Mouse (Mus musculus) kidney, adult 8-10 months (tissue): Measurements from ENCODE around the gene Krtap4-1.
"Not testable (repeated sequence)": the region's sequence is repeated elsewhere in the genome, so short reads cannot be mapped to it uniquely, and the experiment has no call there.

Experiments used
- DNase-seq, 2 experiments: peaks; one replicate each; pipeline ENCODE4 v3.0.0; 2022

The Krtap4-1 gene

GRCm38 (mm10) chr11:99628138-99628537 is at the start of gene Krtap4-1:
TSS of gene Krtap4-1 (minus strand) at chr11:99628238.
- DNase-seq: no peak

GRCm38 (mm10) chr11:99665860-99666259 is 37.8 kb upstream of the Krtap4-1 start, which contains the start of gene Krtap4-6:
TSS of gene Krtap4-6 (minus strand) at chr11:99665960.
- DNase-seq: no peak

GRCm38 (mm10) chr11:99662802-99663201 is 34.8 kb upstream of the Krtap4-1 start:
- DNase-seq: no peak

GRCm38 (mm10) chr11:99659256-99659655 is 31.2 kb upstream of the Krtap4-1 start:
- DNase-seq: no peak

GRCm38 (mm10) chr11:99658467-99659010 is 30.5 kb upstream of the Krtap4-1 start, which contains the start of gene Gm11563:
TSS of gene Gm11563 (minus strand) at chr11:99658960.
- not testable (repeated sequence) for DNase-seq

GRCm38 (mm10) chr11:99657051-99657450 is 29.0 kb upstream of the Krtap4-1 start:
- no peak for DNase-seq

- DNase-seq: no peak
Measured at GRCm38 (mm10) chr11:99650136-99650535, 22.1 kb upstream of the Krtap4-1 start, which contains the start of gene Gm11555. TSS of gene Gm11555 (minus strand) at chr11:99650236.

GRCm38 (mm10) chr11:99646444-99646843 is 18.4 kb upstream of the Krtap4-1 start:
- DNase-seq: no peak

- no peak for DNase-seq
Measured at GRCm38 (mm10) chr11:99644351-99644750, 16.3 kb upstream of the Krtap4-1 start.

- not testable (repeated sequence) for DNase-seq
Measured at GRCm38 (mm10) chr11:99643635-99644139, 15.6 kb upstream of the Krtap4-1 start, which contains the start of gene Krtap4-7. TSS of gene Krtap4-7 (minus strand) at chr11:99644089.

GRCm38 (mm10) chr11:99640926-99641325 is 12.9 kb upstream of the Krtap4-1 start:
- no peak for DNase-seq

- no peak for DNase-seq
Measured at GRCm38 (mm10) chr11:99637086-99637485, 9.0 kb upstream of the Krtap4-1 start.

GRCm38 (mm10) chr11:99634653-99635134 is 6.7 kb upstream of the Krtap4-1 start, which contains the start of gene Krtap4-2:
TSS of gene Krtap4-2 (minus strand) at chr11:99635084.
- no peak for DNase-seq

- DNase-seq: no peak
Measured at GRCm38 (mm10) chr11:99633293-99633692, 5.3 kb upstream of the Krtap4-1 start.

- no peak for DNase-seq
Measured at GRCm38 (mm10) chr11:99630890-99631289, 2.9 kb upstream of the Krtap4-1 start.

- no peak for DNase-seq
Measured at GRCm38 (mm10) chr11:99620335-99620734, 7.7 kb downstream of the Krtap4-1 start, which contains the start of gene Gm11562. TSS of gene Gm11562 (minus strand) at chr11:99620435.

GRCm38 (mm10) chr11:99614796-99615363 is 13.2 kb downstream of the Krtap4-1 start, which contains the start of gene Krtap2-4:
TSS of gene Krtap2-4 (minus strand) at chr11:99614846.
- DNase-seq: no peak

- DNase-seq: not testable (repeated sequence)
Measured at GRCm38 (mm10) chr11:99610089-99610488, 17.9 kb downstream of the Krtap4-1 start, which contains the start of gene Gm11937. TSS of gene Gm11937 (minus strand) at chr11:99610189.

- DNase-seq: no peak
Measured at GRCm38 (mm10) chr11:99609126-99609525, 18.9 kb downstream of the Krtap4-1 start.

GRCm38 (mm10) chr11:99603208-99603607 is 24.8 kb downstream of the Krtap4-1 start, which contains the start of gene Gm11938:
TSS of gene Gm11938 (minus strand) at chr11:99603308.
- not testable (repeated sequence) for DNase-seq

GRCm38 (mm10) chr11:99597742-99598141 is 30.3 kb downstream of the Krtap4-1 start, which contains the start of gene Krtap9-3:
TSS of gene Krtap9-3 (minus strand) at chr11:99598105.
- not testable (repeated sequence) for DNase-seq

GRCm38 (mm10) chr11:99590981-99591380 is 37.1 kb downstream of the Krtap4-1 start, which contains the start of gene Krtap1-3:
TSS of gene Krtap1-3 (minus strand) at chr11:99591339.
- DNase-seq: no peak

- DNase-seq: no peak
Measured at GRCm38 (mm10) chr11:99585096-99585495, 42.9 kb downstream of the Krtap4-1 start.
